Mouse (Mus musculus): ENCODE measurements around the gene 4933411K16Rik. TPM values are rescaled to one million over a fixed set of nuclear protein-coding genes. Genes with fewer than 3 reads are reported as not detected.
A peak's percentile ranks its signal among the peaks of the same experiment; 100 is the strongest.

The 4933411K16Rik gene
- polyA plus RNA-seq, 1 experiment, result 0.30 TPM

DNA sequence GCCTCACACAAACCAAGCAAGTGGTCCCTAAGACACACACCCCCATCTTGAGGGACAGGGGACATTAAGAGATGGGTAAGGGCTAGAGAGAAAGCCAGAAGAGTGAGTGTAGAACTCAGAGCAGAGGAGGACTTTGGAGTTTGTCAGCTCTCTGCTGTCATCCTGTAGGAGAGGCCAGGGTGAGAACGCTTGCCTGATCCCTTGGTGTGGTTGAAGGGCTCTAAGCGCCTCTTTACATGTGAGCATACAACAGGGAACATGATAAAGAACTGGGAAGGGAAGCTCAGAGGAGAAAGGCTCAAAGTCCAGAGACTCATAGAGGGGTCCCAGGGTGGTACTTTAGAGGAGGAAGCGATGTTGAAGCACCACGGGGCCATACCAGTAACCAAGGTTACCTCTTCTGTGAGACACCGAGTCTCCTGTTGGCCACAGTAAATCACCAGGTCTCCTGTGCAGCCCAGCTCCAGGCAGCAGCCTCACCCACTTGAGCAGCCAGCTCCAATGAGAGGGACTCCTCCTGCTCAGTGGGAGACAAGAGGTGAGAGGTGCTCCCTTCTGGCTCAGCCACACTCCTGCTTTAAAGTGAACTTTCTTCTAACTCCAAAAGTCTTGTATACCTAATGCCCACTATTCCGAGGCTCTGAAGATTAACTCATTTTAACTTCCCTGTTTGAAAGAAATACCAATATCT is 4.8 kb downstream of the 4933411K16Rik start:
- Histone ChIP-seq H3K79me2 (ENCODE audit: control insufficient read depth, insufficient read depth) (no peaks in the 10 kb centered on the region), H3K36me3 (ENCODE audit: control insufficient read depth, insufficient read depth) (no peaks in the 10 kb centered on the region), H3K4me3 (no peak overlapping the region), H3K27me3 (ENCODE audit: control insufficient read depth, insufficient read depth, insufficient read length) (peaks cover 13% of the 10 kb centered on the region), H3ac (ENCODE audit: control insufficient read depth, insufficient read length) (no peak overlapping the region), H3K4me2 (ENCODE audit: low read depth) (no peak overlapping the region)
- no peak for TF ChIP-seq POLR2AphosphoS2 (IDR thresholded peaks at IDR 0.05; ENCODE audit: insufficient read length, low read depth)
- TF ChIP-seq MAX (IDR thresholded peaks at IDR 0.05; ENCODE audit: low read depth), result no peak
- TF ChIP-seq MYOD1 (IDR thresholded peaks at IDR 0.05; ENCODE audit: control insufficient read depth in 1 of 3, insufficient read length in 2 of 3, low read depth in 2 of 3), result no peak
- TF ChIP-seq MYOG (IDR thresholded peaks at IDR 0.05; ENCODE audit: control insufficient read depth in 1 of 3, insufficient read depth in 1 of 3, insufficient read length in 2 of 3, low read depth in 2 of 3), result no peak
- no peak for TF ChIP-seq CEBPB (IDR thresholded peaks at IDR 0.05; ENCODE audit: insufficient read depth, poor library complexity, severe bottlenecking)
- TF ChIP-seq REST (IDR thresholded peaks at IDR 0.05; ENCODE audit: insufficient read depth, insufficient read length), result no peak
- no peak for TF ChIP-seq TCF12 (IDR thresholded peaks at IDR 0.05; ENCODE audit: insufficient read depth, poor library complexity, severe bottlenecking)
- no peak for TF ChIP-seq USF1 (IDR thresholded peaks at IDR 0.05; ENCODE audit: low read depth)
- no peak for TF ChIP-seq TCF3 (IDR thresholded peaks at IDR 0.05; ENCODE audit: insufficient read length, low read depth)
- TF ChIP-seq SRF (IDR thresholded peaks at IDR 0.05; ENCODE audit: control insufficient read depth, insufficient read length, low read depth), result no peak
- TF ChIP-seq POLR2A (IDR thresholded peaks at IDR 0.05; ENCODE audit: insufficient read length, low read depth), result no peak
- no peak for TF ChIP-seq E2F4 (IDR thresholded peaks at IDR 0.05; ENCODE audit: insufficient read depth)

GRCm38 (mm10) chr19:42058426-42058825 is 6.4 kb downstream of the 4933411K16Rik start:
- H3K27me3 ChIP-seq (ENCODE audit: control insufficient read depth, insufficient read depth, insufficient read length), result peaks cover 13% of the 10 kb centered on the region
- no peak overlapping the region for H3K4me2 ChIP-seq (ENCODE audit: low read depth)
- H3K36me3 ChIP-seq (ENCODE audit: control insufficient read depth, insufficient read depth), result no peaks in the 10 kb centered on the region
- TF ChIP-seq CEBPB (IDR thresholded peaks at IDR 0.05; ENCODE audit: insufficient read depth, poor library complexity, severe bottlenecking), result no peak
- H3K4me3 ChIP-seq, result no peak overlapping the region
- no peaks in the 10 kb centered on the region for H3K79me2 ChIP-seq (ENCODE audit: control insufficient read depth, insufficient read depth)
- H3ac ChIP-seq (ENCODE audit: control insufficient read depth, insufficient read length), result no peak overlapping the region

DNA sequence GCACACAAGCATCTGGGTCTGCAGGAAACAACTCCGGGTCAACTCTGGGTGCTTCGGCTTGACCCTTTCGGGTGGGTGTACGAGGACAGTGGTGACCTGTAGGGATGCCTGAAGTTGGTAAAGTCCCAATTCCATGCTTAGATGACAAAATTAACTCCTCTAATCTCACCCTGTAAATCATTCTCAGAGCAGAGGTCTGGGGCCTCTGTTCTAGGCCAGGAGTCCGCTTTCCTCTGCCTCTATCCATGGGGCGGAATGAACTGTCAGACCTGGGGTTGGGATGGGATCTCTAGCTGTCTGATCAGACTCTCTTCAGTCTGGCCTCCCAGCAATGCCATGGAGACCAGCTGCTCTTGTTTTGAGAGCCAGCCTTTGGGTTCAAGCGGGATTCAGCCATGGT is 9.4 kb downstream of the 4933411K16Rik start:
- Histone ChIP-seq H3K27me3 (ENCODE audit: control insufficient read depth, insufficient read depth, insufficient read length) (peaks cover 13% of the 10 kb centered on the region), H3K4me3 (no peak overlapping the region), H3ac (ENCODE audit: control insufficient read depth, insufficient read length) (no peak overlapping the region), H3K4me2 (ENCODE audit: low read depth) (no peak overlapping the region), H3K79me2 (ENCODE audit: control insufficient read depth, insufficient read depth) (no peaks in the 10 kb centered on the region), H3K36me3 (ENCODE audit: control insufficient read depth, insufficient read depth) (no peaks in the 10 kb centered on the region)
- TF ChIP-seq TCF12 (IDR thresholded peaks at IDR 0.05; ENCODE audit: insufficient read depth, poor library complexity, severe bottlenecking) (no peak), MYOG (IDR thresholded peaks at IDR 0.05; ENCODE audit: control insufficient read depth in 1 of 3, insufficient read depth in 1 of 3, insufficient read length in 2 of 3, low read depth in 2 of 3) (no peak), TCF3 (IDR thresholded peaks at IDR 0.05; ENCODE audit: insufficient read length, low read depth) (no peak), MAX (IDR thresholded peaks at IDR 0.05; ENCODE audit: low read depth) (no peak), POLR2A (IDR thresholded peaks at IDR 0.05; ENCODE audit: insufficient read length, low read depth) (no peak), REST (IDR thresholded peaks at IDR 0.05; ENCODE audit: insufficient read depth, insufficient read length) (no peak), MYOD1 (IDR thresholded peaks at IDR 0.05; ENCODE audit: control insufficient read depth in 1 of 3, insufficient read length in 2 of 3, low read depth in 2 of 3) (no peak), POLR2AphosphoS2 (IDR thresholded peaks at IDR 0.05; ENCODE audit: insufficient read length, low read depth) (no peak), E2F4 (IDR thresholded peaks at IDR 0.05; ENCODE audit: insufficient read depth) (no peak)

- TF ChIP-seq MYOG (IDR thresholded peaks at IDR 0.05; ENCODE audit: control insufficient read depth in 1 of 3, insufficient read depth in 1 of 3, insufficient read length in 2 of 3, low read depth in 2 of 3), result no peak
- TF ChIP-seq REST (IDR thresholded peaks at IDR 0.05; ENCODE audit: insufficient read depth, insufficient read length), result no peak
- TF ChIP-seq POLR2A (IDR thresholded peaks at IDR 0.05; ENCODE audit: insufficient read length, low read depth), result no peak
- no peak for TF ChIP-seq POLR2AphosphoS2 (IDR thresholded peaks at IDR 0.05; ENCODE audit: insufficient read length, low read depth)
- TF ChIP-seq MAX (IDR thresholded peaks at IDR 0.05; ENCODE audit: low read depth), result no peak
- TF ChIP-seq USF1 (IDR thresholded peaks at IDR 0.05; ENCODE audit: low read depth), result no peak
- no peak for TF ChIP-seq TCF3 (IDR thresholded peaks at IDR 0.05; ENCODE audit: insufficient read length, low read depth)
- TF ChIP-seq TCF12 (IDR thresholded peaks at IDR 0.05; ENCODE audit: insufficient read depth, poor library complexity, severe bottlenecking), result no peak
- no peak for TF ChIP-seq MYOD1 (IDR thresholded peaks at IDR 0.05; ENCODE audit: control insufficient read depth in 1 of 3, insufficient read length in 2 of 3, low read depth in 2 of 3)
- TF ChIP-seq E2F4 (IDR thresholded peaks at IDR 0.05; ENCODE audit: insufficient read depth), result no peak
- TF ChIP-seq SRF (IDR thresholded peaks at IDR 0.05; ENCODE audit: control insufficient read depth, insufficient read length, low read depth), result no peak
- no peak for TF ChIP-seq CEBPB (IDR thresholded peaks at IDR 0.05; ENCODE audit: insufficient read depth, poor library complexity, severe bottlenecking)
- no peaks in the 10 kb centered on the region for H3K27me3 ChIP-seq (ENCODE audit: control insufficient read depth, insufficient read depth, insufficient read length)
- H3K4me3 ChIP-seq, result no peak overlapping the region
- H3K79me2 ChIP-seq (ENCODE audit: control insufficient read depth, insufficient read depth), result no peaks in the 10 kb centered on the region
- no peaks in the 10 kb centered on the region for H3K36me3 ChIP-seq (ENCODE audit: control insufficient read depth, insufficient read depth)
- H3ac ChIP-seq (ENCODE audit: control insufficient read depth, insufficient read length), result no peak overlapping the region
- peak overlapping the region; percentile 68 for H3K4me2 ChIP-seq (ENCODE audit: low read depth)
Observed at GRCm38 (mm10) chr19:42068441-42069240, 16.6 kb downstream of the 4933411K16Rik start.

All from myocyte (in vitro differentiated cells).